Mouse (Mus musculus) forebrain, postnatal 0 days (tissue): ENCODE measurements around the gene BC025920. TPM values are rescaled to one million over a fixed set of nuclear protein-coding genes. Genes with fewer than 3 reads are reported as not detected.
A peak's percentile ranks its signal among the peaks of the same experiment; 100 is the strongest.
"Not testable (repeated sequence)": the region's sequence is repeated elsewhere in the genome, so short reads cannot be mapped to it uniquely, and the experiment has no call there.

Experiments
- ATAC-seq: fragments of 200-750 bp; cut with Nextera tagmentation; 2 replicates; pipeline ENCODE4 v1.8.0; 2017; ENCODE audit warnings: mild to moderate bottlenecking, moderate library complexity
- DNase-seq: peaks from one replicate; pipeline ENCODE4 v3.0.0-alpha.2; 2015
- H3K27ac ChIP-seq: fragments of 300-500 bp; sonication (generic); 2 replicates; pipeline ENCODE4 v1.5.1; 2014; ENCODE audit warnings: low read depth, mild to moderate bottlenecking, antibody characterized with exemption, low read length, moderate library complexity, mixed read lengths
- H3K27me3 ChIP-seq: fragments of 300-500 bp; sonication (generic); 2 replicates; pipeline ENCODE4 v1.6.1; 2014; ENCODE audit warnings: mild to moderate bottlenecking, low read length, mixed read lengths; ENCODE audit not compliant: insufficient read depth
- H3K36me3 ChIP-seq: fragments of 300-500 bp; sonication (generic); 2 replicates; pipeline ENCODE4 v1.6.1; 2014; ENCODE audit warnings: mild to moderate bottlenecking, moderate library complexity; ENCODE audit not compliant: insufficient read depth
- H3K4me1 ChIP-seq: fragments of 300-500 bp; sonication (generic); 2 replicates; pipeline ENCODE4 v1.6.1; 2014; ENCODE audit warnings: antibody characterized with exemption; ENCODE audit not compliant: insufficient read depth
- H3K4me2 ChIP-seq: fragments of 300-500 bp; sonication (generic); 2 replicates; pipeline ENCODE4 v1.6.1; 2014; ENCODE audit warnings: low read depth, mild to moderate bottlenecking, moderate library complexity
- H3K4me3 ChIP-seq: fragments of 300-500 bp; sonication (generic); 2 replicates; pipeline ENCODE4 v1.5.1; 2014; ENCODE audit warnings: low read depth, low read length, mixed read lengths
- H3K9ac ChIP-seq: fragments of 300-500 bp; sonication (generic); 2 replicates; pipeline ENCODE4 v1.6.1; 2014; ENCODE audit warnings: mild to moderate bottlenecking
- H3K9me3 ChIP-seq: fragments of 300-500 bp; sonication (generic); 2 replicates; pipeline ENCODE4 v1.6.1; 2016; ENCODE audit warnings: low read length
- CTCF ChIP-seq: sonication (generic); IDR thresholded peaks from 2 replicates; pipeline ENCODE4 v1.5.1; 2016; ENCODE audit warnings: antibody characterized with exemption, control low read depth, low read depth
- WGBS: fragments of 180-500 bp; shearing (Covaris S2); extraction: QIAGEN DNeasy Blood & Tissue Kit; methylation state at CpG from one replicate; pipeline ENCODE4 v1.1.7; 2014; 5-methylcytosine and 5-hydroxymethylcytosine counted together
- polyA plus RNA-seq: library from polyadenylated mRNA; unstranded; fragments of >200 nt; fragmentation: Nextera tagmentation; extraction: Ambion mirVana; gene quantifications from 2 replicates; pipeline ENCODE4 v1.2.1, GENCODE M21; 2015
- total RNA-seq: library from RNA; depleted of rRNA; stranded (reverse); fragments of >200 nt; gene quantifications from 2 replicates; pipeline ENCODE4 v1.2.3, GENCODE M21; 2014

Gene BC025920
- total and polyA plus RNA-seq, 2 experiments from 2014 or later = 1.4 to 4.7 TPM

- TF ChIP-seq CTCF = no peak
- Histone ChIP-seq H3K27ac (peak overlapping the region; percentile 54), H3K36me3 (no peaks in the 10 kb centered on the region), H3K27me3 (no peaks in the 10 kb centered on the region), H3K4me3 (peak overlapping the region; percentile 36), H3K4me2 (peak overlapping the region; percentile 73), H3K4me1 (no peaks in the 10 kb centered on the region), H3K9ac (peak overlapping the region; percentile 50), H3K9me3 (no peaks in the 10 kb centered on the region)
- DNase-seq (peak; percentile 85), ATAC-seq (peak; percentile 94)
- 4% methylated on average over 37 of the region's 37 CpGs for WGBS
These were observed 27.4 kb downstream of the BC025920 start for GRCm38 (mm10) chr10:81633253-81634099.

GRCm38 (mm10) chr10:81636338-81636737 lies 30.3 kb downstream of the BC025920 start:
- Histone ChIP-seq H3K9ac (no peak overlapping the region), H3K9me3 (no peaks in the 10 kb centered on the region), H3K36me3 (no peaks in the 10 kb centered on the region; the same call in 1 of the 2 replicates), H3K4me2 (no peak overlapping the region), H3K27ac (no peak overlapping the region), H3K27me3 (no peaks in the 10 kb centered on the region), H3K4me1 (no peaks in the 10 kb centered on the region), H3K4me3 (no peak overlapping the region)
- DNase-seq (no peak), ATAC-seq (no peak)
- WGBS = 22% methylated on average over 8 of the region's 8 CpGs
- TF ChIP-seq CTCF = no peak

- DNase-seq (no peak), ATAC-seq (no peak)
- Histone ChIP-seq H3K27ac (no peak overlapping the region), H3K36me3 (no peaks in the 10 kb centered on the region; the same call in 1 of the 2 replicates), H3K9ac (no peak overlapping the region), H3K27me3 (no peaks in the 10 kb centered on the region), H3K4me1 (peaks cover 11% of the 10 kb centered on the region), H3K4me3 (no peak overlapping the region), H3K4me2 (no peak overlapping the region), H3K9me3 (no peaks in the 10 kb centered on the region)
- no peak for TF ChIP-seq CTCF
- WGBS = 76% methylated on average over 6 of the region's 6 CpGs
These were observed 32.0 kb downstream of the BC025920 start for GRCm38 (mm10) chr10:81638101-81638500.

- H3K4me3 ChIP-seq, H3K36me3 ChIP-seq, H3K27ac ChIP-seq, ATAC-seq, DNase-seq, H3K27me3 ChIP-seq, H3K9me3 ChIP-seq, H3K9ac ChIP-seq, H3K4me2 ChIP-seq: not testable (repeated sequence)
- H3K4me1 ChIP-seq = peaks cover 11% of the 10 kb centered on the region
- WGBS = 31% methylated on average over 4 of the region's 4 CpGs
These were observed 34.8 kb downstream of the BC025920 start for GRCm38 (mm10) chr10:81640825-81641224.

DNA sequence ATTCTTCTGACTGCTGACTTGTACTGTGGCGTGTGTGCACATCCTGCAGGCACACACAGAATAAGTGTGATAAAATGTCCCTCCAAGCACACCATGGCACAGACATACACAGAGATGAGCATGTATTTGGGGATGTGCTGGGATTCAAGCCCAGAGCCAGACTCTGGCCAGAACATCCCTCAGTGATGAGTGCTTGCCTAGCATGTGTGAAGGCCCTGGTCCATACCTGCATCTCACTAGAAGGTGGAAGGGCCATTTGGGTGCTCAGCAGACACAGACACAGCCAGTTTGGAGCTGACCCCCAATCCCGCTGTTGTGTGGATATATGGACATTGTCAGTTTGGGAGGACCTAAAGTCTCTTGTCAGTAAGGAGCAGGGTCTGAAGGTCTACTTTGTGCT lies 35.5 kb downstream of the BC025920 start:
- H3K4me2 ChIP-seq = no peak overlapping the region
- DNase-seq (no peak), ATAC-seq (no peak)
- H3K36me3 ChIP-seq = no peaks in the 10 kb centered on the region; the same call in 1 of the 2 replicates
- TF ChIP-seq CTCF = no peak
- H3K9me3 ChIP-seq = no peaks in the 10 kb centered on the region
- H3K4me1 ChIP-seq = peaks cover 11% of the 10 kb centered on the region
- WGBS = 94% methylated on average over 2 of the region's 2 CpGs
- no peak overlapping the region for H3K9ac ChIP-seq
- H3K27ac ChIP-seq = no peak overlapping the region
- H3K27me3 ChIP-seq = no peaks in the 10 kb centered on the region
- no peak overlapping the region for H3K4me3 ChIP-seq

DNA sequence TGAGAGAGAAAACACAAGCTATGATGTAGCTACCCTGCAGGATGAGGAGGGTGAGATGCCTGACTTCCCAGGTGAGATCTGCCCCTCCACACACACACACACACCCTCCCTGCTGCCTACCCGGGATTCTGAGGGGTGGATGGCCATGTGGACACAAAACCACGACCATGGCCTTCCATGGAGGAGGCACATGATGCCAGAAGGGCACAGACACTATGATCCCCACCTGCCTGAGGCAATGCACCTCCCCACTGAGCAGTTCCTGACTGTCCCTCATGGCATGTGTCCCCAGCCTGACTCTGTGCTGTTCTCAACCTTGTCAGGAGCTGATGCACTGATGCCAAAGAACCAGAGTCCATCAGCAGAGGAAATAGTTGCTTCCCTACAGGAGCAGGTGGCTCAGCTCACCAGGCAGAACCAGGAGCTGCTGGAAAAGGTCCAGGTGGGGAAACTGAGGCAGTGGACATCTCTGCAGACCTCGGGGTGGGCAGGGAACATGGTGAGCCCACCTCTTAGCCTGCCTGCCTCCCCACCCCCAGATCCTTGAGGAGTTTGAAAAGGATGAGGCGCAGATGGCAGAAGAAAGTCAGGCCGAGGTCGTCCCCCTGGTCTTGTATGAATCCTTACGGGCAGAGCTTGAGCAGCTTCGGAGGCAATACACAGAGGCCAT lies 36.0 kb downstream of the BC025920 start:
- no peaks in the 10 kb centered on the region for H3K27me3 ChIP-seq
- no peak for ATAC-seq
- H3K36me3 ChIP-seq = no peaks in the 10 kb centered on the region; the same call in 1 of the 2 replicates
- H3K27ac ChIP-seq = no peak overlapping the region
- H3K4me1 ChIP-seq = peaks cover 11% of the 10 kb centered on the region
- 81% methylated on average over 8 of the region's 8 CpGs for WGBS
- DNase-seq = no peak
- peak overlapping the region; percentile 95 for H3K4me2 ChIP-seq
- no peak overlapping the region for H3K4me3 ChIP-seq
- peak overlapping the region; percentile 92; the same call in 1 of the 2 replicates for H3K9ac ChIP-seq
- no peak for TF ChIP-seq CTCF
- H3K9me3 ChIP-seq = no peaks in the 10 kb centered on the region
